Mouse (Mus musculus) kidney, adult 2 months (tissue): ENCODE data around the gene Kdelr1. TPM values are rescaled to one million over a fixed set of nuclear protein-coding genes. Genes with fewer than 3 reads are reported as not detected.

ENCODE experiments used
- DNase-seq: peaks from one replicate; pipeline ENCODE4 v3.0.0; 2021
- H3K27ac ChIP-seq: fragments of 200-500 bp; 2 replicates; pipeline ENCODE4 v1.5.1; 2012; ENCODE audit warnings: low read depth, low read length, control low read depth, inconsistent platforms; ENCODE audit not compliant: insufficient read depth
- H3K27me3 ChIP-seq: fragments of 200-500 bp; replicated peaks from 2 replicates; pipeline ENCODE4 v1.6.1; 2012; ENCODE audit warnings: mild to moderate bottlenecking, moderate library complexity, low read length, inconsistent platforms; ENCODE audit not compliant: control insufficient read depth, insufficient read depth
- H3K36me3 ChIP-seq: fragments of 200-500 bp; 2 replicates; pipeline ENCODE4 v1.6.1; 2012; ENCODE audit warnings: mild to moderate bottlenecking, moderate library complexity, low read length, inconsistent platforms; ENCODE audit not compliant: control insufficient read depth, insufficient read depth
- H3K4me1 ChIP-seq: fragments of 200-500 bp; 2 replicates; pipeline ENCODE4 v1.6.1; 2011; ENCODE audit warnings: low read length; ENCODE audit not compliant: control insufficient read depth, insufficient read depth
- H3K4me3 ChIP-seq: fragments of 200-500 bp; 2 replicates; pipeline ENCODE4 v1.5.1; 2011; ENCODE audit warnings: mild to moderate bottlenecking, low read depth, low read length, control low read depth; ENCODE audit not compliant: insufficient read depth
- CTCF ChIP-seq: fragments of 200-500 bp; conservative IDR thresholded peaks from 2 replicates; pipeline ENCODE4 v1.5.1; 2011; ENCODE audit warnings: low read depth, mild to moderate bottlenecking, control low read depth, low read length, moderate library complexity, mixed read lengths; ENCODE audit not compliant: insufficient read depth, insufficient read length
- POLR2A ChIP-seq: fragments of 200-500 bp; IDR thresholded peaks from one replicate; pipeline ENCODE4 v1.6.1; 2011; ENCODE audit warnings: low read depth, low read length, control low read depth
- WGBS: fragments of 180-500 bp; shearing (Covaris S2); methylation state at CpG from one replicate; pipeline ENCODE4 v1.1.7; 2018; 5-methylcytosine and 5-hydroxymethylcytosine counted together
- polyA plus RNA-seq: library from polyadenylated mRNA; depleted of rRNA; stranded (reverse); fragments of >200 nt; gene quantifications from 2 replicates; pipeline ENCODE4 v1.2.3, GENCODE M21; 2012; rRNA removed

The Kdelr1 gene
- polyA plus RNA-seq, 1 experiment = 331 TPM

- Histone ChIP-seq H3K4me3 (peak overlapping the region; percentile 75), H3K27me3 (no peaks in the 10 kb centered on the region), H3K27ac (peak overlapping the region; percentile 96), H3K36me3 (no peaks in the 10 kb centered on the region), H3K4me1 (no peaks in the 10 kb centered on the region)
- peak; percentile 97 for DNase-seq
- under 1% methylated on average over 37 of the region's 37 CpGs for WGBS
- TF ChIP-seq CTCF = no peak
- TF ChIP-seq POLR2A = no peak
Observed at GRCm38 (mm10) chr7:45922928-45923761, 50.6 kb downstream of the Kdelr1 start.

DNA sequence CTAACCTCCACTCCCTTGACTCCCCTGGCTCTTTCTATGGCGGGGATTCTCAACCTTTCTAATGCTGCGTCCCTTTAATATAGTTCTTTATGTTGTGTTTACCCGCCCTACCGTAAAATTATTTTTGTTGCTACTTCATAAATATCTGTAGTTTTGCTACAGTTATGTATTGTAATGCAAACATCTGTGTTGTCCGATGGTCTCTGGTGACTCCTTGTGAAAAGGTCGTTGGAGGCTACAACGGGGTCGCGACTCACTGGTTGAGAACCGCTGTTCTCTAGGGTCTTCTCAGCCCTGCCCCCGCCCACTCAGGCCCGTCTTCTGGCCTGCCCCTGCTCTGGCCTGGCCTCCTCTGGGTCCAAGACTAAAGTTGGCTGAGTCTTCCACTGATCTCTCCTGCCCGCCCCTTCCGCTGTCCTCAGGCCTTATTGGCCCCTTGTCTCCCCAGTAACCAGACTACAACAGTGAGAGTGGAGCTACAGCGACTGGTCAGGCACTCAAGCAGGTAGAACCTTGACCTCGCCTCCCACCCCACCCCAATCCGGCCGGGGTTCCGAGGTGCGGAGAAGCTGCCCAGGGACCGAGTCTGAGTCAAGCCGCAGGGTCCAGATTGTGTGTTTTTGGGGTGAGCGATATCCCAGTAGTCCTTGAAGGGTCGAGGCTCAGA lies 51.3 kb downstream of the Kdelr1 start, which contains the start of gene Ccdc114:
Ccdc114 (plus strand) TSS at position 311 of the 667 bp plus-strand sequence.
- peak; percentile 93 for DNase-seq
- 4% methylated on average over 24 of the region's 24 CpGs for WGBS
- peak; percentile 70 for TF ChIP-seq POLR2A
- no peak for TF ChIP-seq CTCF
- Histone ChIP-seq H3K27me3 (no peaks in the 10 kb centered on the region), H3K36me3 (no peaks in the 10 kb centered on the region), H3K4me1 (no peaks in the 10 kb centered on the region), H3K27ac (peak within 1 kb of the TSS; percentile 96), H3K4me3 (peak within 1 kb of the TSS; percentile 75)

DNA sequence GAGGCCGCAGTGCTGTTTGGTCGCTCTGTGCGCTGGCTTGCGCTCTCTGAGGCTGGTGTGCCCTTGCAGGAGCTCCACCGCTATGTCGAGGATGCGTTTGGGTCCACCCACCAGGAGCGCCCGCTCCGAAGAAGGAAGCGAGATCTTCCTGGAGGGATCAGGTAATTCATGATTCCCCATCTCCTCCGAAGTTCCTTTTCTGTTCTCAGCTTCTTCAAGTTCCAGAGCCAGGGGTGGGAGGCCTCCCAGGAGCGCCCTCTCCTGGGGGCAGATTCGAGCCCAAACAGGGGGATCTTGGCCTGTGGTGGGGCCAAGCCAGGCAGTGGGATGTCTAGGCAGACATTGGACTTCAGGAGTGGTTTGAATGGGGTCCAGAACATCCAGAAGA lies 51.9 kb downstream of the Kdelr1 start:
- peak overlapping the region; percentile 96 for H3K27ac ChIP-seq
- no peaks in the 10 kb centered on the region for H3K36me3 ChIP-seq
- TF ChIP-seq CTCF (no peak; the same call in 1 of the 2 replicates), POLR2A (no peak)
- peak; percentile 44 for DNase-seq
- 12% methylated on average over 14 of the region's 14 CpGs for WGBS
- H3K27me3 ChIP-seq = no peaks in the 10 kb centered on the region
- H3K4me3 ChIP-seq = peak overlapping the region; percentile 75
- no peaks in the 10 kb centered on the region for H3K4me1 ChIP-seq

- no peak for DNase-seq
- no peak for TF ChIP-seq CTCF
- TF ChIP-seq POLR2A = no peak
- 54% methylated on average over 19 of the region's 23 CpGs for WGBS
- Histone ChIP-seq H3K27me3 (no peaks in the 10 kb centered on the region), H3K4me1 (no peaks in the 10 kb centered on the region), H3K4me3 (no peak overlapping the region), H3K27ac (no peak overlapping the region), H3K36me3 (no peaks in the 10 kb centered on the region)
Observed at GRCm38 (mm10) chr7:45928626-45929295, 56.2 kb downstream of the Kdelr1 start.

DNA sequence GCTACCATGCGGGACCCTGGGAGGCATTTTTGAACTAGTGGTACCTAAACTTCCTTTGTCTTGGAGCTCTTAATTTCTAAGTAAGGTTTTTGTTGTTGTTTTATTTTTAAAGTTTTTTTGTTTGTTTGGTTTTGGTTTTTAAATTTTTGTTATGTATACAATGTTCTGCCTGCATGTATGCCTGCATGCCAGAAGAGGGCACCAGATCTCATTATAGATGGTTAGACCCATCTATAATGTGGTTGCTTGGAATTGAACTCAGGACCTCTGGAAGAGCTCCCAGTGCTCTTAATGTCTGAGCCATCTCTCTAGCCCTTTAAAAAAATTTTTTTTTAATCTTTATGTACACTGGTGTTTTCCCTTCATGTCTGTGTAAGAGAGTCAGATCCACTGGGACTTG lies 57.1 kb downstream of the Kdelr1 start:
- Histone ChIP-seq H3K27me3 (no peaks in the 10 kb centered on the region), H3K4me1 (no peaks in the 10 kb centered on the region), H3K27ac (no peak overlapping the region), H3K4me3 (no peak overlapping the region), H3K36me3 (no peaks in the 10 kb centered on the region)
- DNase-seq = no peak
- WGBS = 97% methylated on average over 1 of the region's 1 CpGs
- no peak for TF ChIP-seq CTCF
- TF ChIP-seq POLR2A = no peak

Other genes starting within 250 kb of the Kdelr1 start
- gene Rasip1, start 245.3 kb upstream of the Kdelr1 start, polyA plus RNA-seq = 19.9 and 20.4 TPM in 2 replicates
- gene Mamstr, start 232.8 kb upstream of the Kdelr1 start, polyA plus RNA-seq = 2.1 and 2.5 TPM in 2 replicates
- not detected in 2 replicates for gene Fut2, start 206.4 kb upstream of the Kdelr1 start, polyA plus RNA-seq
- 0.09 TPM in 1 of 2 replicates, not detected in the other for gene Ntn5, start 188.8 kb upstream of the Kdelr1 start, polyA plus RNA-seq
- 0.22 and 0.23 TPM in 2 replicates for gene Sec1, start 178.4 kb upstream of the Kdelr1 start, polyA plus RNA-seq
- gene Car11, start 172.9 kb upstream of the Kdelr1 start, polyA plus RNA-seq = 8.1 and 8.3 TPM in 2 replicates
- 106 and 116 TPM in 2 replicates for gene Dbp, start 167.7 kb upstream of the Kdelr1 start, polyA plus RNA-seq
- 955 and 1,014 TPM in 2 replicates for gene Rpl18, start 157.3 kb upstream of the Kdelr1 start, polyA plus RNA-seq
- gene Sphk2, start 154.8 kb upstream of the Kdelr1 start, polyA plus RNA-seq = 57.2 and 68.3 TPM in 2 replicates
- 0.19 and 0.35 TPM in 2 replicates for gene Fam83e, start 151.6 kb upstream of the Kdelr1 start, polyA plus RNA-seq
- gene Spaca4, start 147.0 kb upstream of the Kdelr1 start, polyA plus RNA-seq = 0.15 and 0.28 TPM in 2 replicates
- gene Lmtk3, start 89.0 kb upstream of the Kdelr1 start, polyA plus RNA-seq = 5.7 and 7.3 TPM in 2 replicates
- gene Sult2b1, start 88.1 kb upstream of the Kdelr1 start, polyA plus RNA-seq = 4.2 and 6.1 TPM in 2 replicates
- gene Cyth2, start 58.2 kb upstream of the Kdelr1 start, polyA plus RNA-seq = 43.3 and 44.7 TPM in 2 replicates
- gene Kcnj14, start 48.0 kb upstream of the Kdelr1 start, polyA plus RNA-seq = 0.28 and 0.31 TPM in 2 replicates
- gene Grwd1, start 41.8 kb upstream of the Kdelr1 start, polyA plus RNA-seq = 12.3 and 12.9 TPM in 2 replicates
- gene Grin2d, start 5.6 kb downstream of the Kdelr1 start, polyA plus RNA-seq = 0.45 and 0.50 TPM in 2 replicates
- gene Syngr4, start 23.9 kb downstream of the Kdelr1 start, polyA plus RNA-seq = 0.19 and 0.50 TPM in 2 replicates
- 123 and 143 TPM in 2 replicates for gene Tmem143, start 24.2 kb downstream of the Kdelr1 start, polyA plus RNA-seq
- 62.1 and 65.4 TPM in 2 replicates for gene Emp3, start 48.6 kb downstream of the Kdelr1 start, polyA plus RNA-seq
- 8.6 and 8.9 TPM in 2 replicates for gene Ccdc114, start 51.3 kb downstream of the Kdelr1 start, polyA plus RNA-seq
- 13.2 and 21.1 TPM in 2 replicates for gene Abcc6, start 157.5 kb downstream of the Kdelr1 start, polyA plus RNA-seq
- gene Nomo1, start 160.9 kb downstream of the Kdelr1 start, polyA plus RNA-seq = 36.4 and 36.8 TPM in 2 replicates
- gene Kcnj11, start 228.0 kb downstream of the Kdelr1 start, polyA plus RNA-seq = 0.90 and 1.7 TPM in 2 replicates